In the genomic region with DNA sequence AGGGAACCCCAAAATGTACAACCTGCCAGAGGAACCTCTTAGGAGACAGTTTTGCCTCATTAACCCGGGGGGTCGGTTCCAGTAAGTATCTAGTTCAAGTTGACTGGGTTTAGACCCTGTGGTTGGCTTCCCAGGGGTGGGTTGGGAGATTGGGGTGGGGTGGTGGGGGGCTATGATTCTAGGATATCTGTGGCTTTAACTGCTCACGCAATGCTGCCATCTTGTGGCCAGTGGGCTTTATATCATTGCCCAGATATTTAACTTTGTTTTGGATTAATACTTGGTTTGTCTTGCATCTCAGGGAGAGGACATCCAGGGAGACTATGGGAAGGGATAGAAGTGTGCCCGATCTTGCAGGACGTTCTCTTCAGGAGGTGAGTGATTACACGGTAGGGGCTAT, we compare ENCODE assay signal across 9 mouse cellular contexts. TPM values are rescaled to one million over a fixed set of nuclear protein-coding genes. Genes with fewer than 3 reads are reported as not detected.
A peak's percentile ranks its signal among the peaks of the same experiment; 100 is the strongest.
DNase-seq lines count a peak whose midpoint lies in the region; ATAC-seq and TF ChIP-seq lines count a peak whose summit lies in the region.
"Had no signal": no experiment of that assay in that cellular context is flagged by ENCODE, and none has a peak within 500 bp of the region (broad histone marks: within the 10 kb centered on the region; RNA-seq: fewer than 3 reads in every experiment).

No protein-coding gene starts in this region.

- peak; percentile 41 for ATAC-seq in inflammation-experienced regulatory T-cells, adult 6 months
- ATAC-seq in monocyte, adult 5-6 weeks (replicated peaks; ENCODE audit: insufficient number of reproducible peaks, low FRiP score, low TSS enrichment, poor library complexity, severe bottlenecking), result no peak

- 63% methylated on average over 6 of the region's 6 CpGs for WGBS in lung, adult 2 months

- no peak overlapping the region for H3K4me3 ChIP-seq in lung, adult 2 months (replicated peaks; ENCODE audit: extremely low read depth, low read depth, low read length)

- TF ChIP-seq CTCF in lung, adult 2 months (IDR thresholded peaks at IDR 0.05; ENCODE audit: insufficient read depth, low read length), result peak; percentile 33; the same call in 1 of the 2 replicates

- no peak for TF ChIP-seq POLR2A in lung, adult 2 months (IDR thresholded peaks at IDR 0.05; ENCODE audit: borderline replicate concordance, extremely low read depth, low read depth, low read length)

- DNase-seq in gastrocnemius, postnatal 10 days, result peak; percentile 42
- DNase-seq in gastrocnemius, postnatal 4 days (ENCODE audit: low spot score in 2 of 2), result no peak
- peak; percentile 8 for DNase-seq in lung, adult 2 months
- no peak for DNase-seq in lung, adult 18-20 months
- DNase-seq in NIH3T3 (ENCODE audit: low read depth), result peak; percentile 70
- DNase-seq in thymus, postnatal 14 days, result peak; percentile 46

- H3K4me1 ChIP-seq in lung, adult 2 months (ENCODE audit: control insufficient read depth, insufficient read depth, low read length), result no peaks in the 10 kb centered on the region

RNA-seq across cellular contexts. Expression of a gene that starts 11.1 kb away (rescaled TPM):
- total RNA-seq in gastrocnemius, postnatal 10 days (2021), result 100 to 1,000 TPM; 133 to 141 TPM
- 100 to 1,000 TPM; 122 to 147 TPM for total RNA-seq in gastrocnemius, postnatal 4 days (2021)
- polyA plus RNA-seq in lung, adult 2 months (2012; rRNA removed), result 33.1 and 45.9 TPM in 2 replicates
- polyA plus RNA-seq in inflammation-experienced regulatory T-cells, adult 6 months (2017; shearing (Covaris generic)), result 10 to 100 TPM; 64.1 to 81.9 (median 67.9) TPM
- total RNA-seq in monocyte, adult 5-6 weeks (2017), result 74.9 to 102 TPM (median 79.3 TPM) in 3 replicates

RNA-seq across cellular contexts. Expression of a gene that starts 50.2 kb away (rescaled TPM):
- 10 to 100 TPM; 13.3 to 19.1 TPM for total RNA-seq in gastrocnemius, postnatal 10 days (2021)
- total RNA-seq in gastrocnemius, postnatal 4 days (2021), result 10 to 100 TPM; 30.5 to 32.1 TPM
- 23.4 and 28.7 TPM in 2 replicates for polyA plus RNA-seq in lung, adult 2 months (2012; rRNA removed)
- polyA plus RNA-seq in inflammation-experienced regulatory T-cells, adult 6 months (2017; shearing (Covaris generic)), result 10 to 100 TPM; 44.9 to 51.8 (median 50.5) TPM
- total RNA-seq in monocyte, adult 5-6 weeks (2017), result 22.5 to 37.8 TPM (median 27.3 TPM) in 3 replicates

RNA-seq across cellular contexts. Expression of a gene that starts 50.8 kb away (rescaled TPM):
- total RNA-seq in gastrocnemius, postnatal 10 days (2021), result under 1 TPM; 0.07 to 0.18 TPM
- total RNA-seq in gastrocnemius, postnatal 4 days (2021), result under 1 TPM; 0.22 to 0.52 TPM
- 0.06 and 0.11 TPM in 2 replicates for polyA plus RNA-seq in lung, adult 2 months (2012; rRNA removed)
- not detected for polyA plus RNA-seq in inflammation-experienced regulatory T-cells, adult 6 months (2017; shearing (Covaris generic))
- total RNA-seq in monocyte, adult 5-6 weeks (2017), result 0.10 to 0.21 TPM in 2 of 3 replicates, not detected in the other
- total RNA-seq: neutrophil, adult 5-6 weeks had no signal

Comparison
In these comparisons a context has a peak if more than half of its experiments do, and no peak if none do; other contexts are left out.
1. DNase-seq: peak in gastrocnemius, postnatal 10 days (single experiment), lung, adult 2 months (single experiment), NIH3T3 (single experiment) and thymus, postnatal 14 days (single experiment); none in gastrocnemius, postnatal 4 days (0 of 2) and lung, adult 18-20 months (0 of 2).